Mouse (Mus musculus) bone marrow, adult 2 months (tissue): ENCODE measurements at regions not wholly inside any gene's neighbourhood (a gene's known extent, or its start where the extent isn't known, plus 50 kb on each side); places are given as distances from the start of the nearest gene placed in this dataset.

Experiments used
- CTCF ChIP-seq: fragments of 200-500 bp; IDR thresholded peaks from 2 replicates; pipeline ENCODE4 v1.5.1; 2011; ENCODE audit warnings: low read length, control low read depth; ENCODE audit not compliant: control insufficient read depth, insufficient read depth
- POLR2A ChIP-seq: fragments of 200-500 bp; IDR thresholded peaks from 2 replicates; pipeline ENCODE4 v1.6.1; 2011; ENCODE audit warnings: low read depth, mild to moderate bottlenecking, control low read depth, low read length, borderline replicate concordance; ENCODE audit not compliant: control insufficient read depth

GRCm38 (mm10) chr19:36208419-36208818 is 88.5 kb upstream of the Ankrd1 start:
- TF ChIP-seq POLR2A (no peak), CTCF (no peak)
